Mouse (Mus musculus) hindbrain, embryonic 13.5 days (tissue): ENCODE measurements around the gene Gm11032. TPM values are rescaled to one million over a fixed set of nuclear protein-coding genes. Genes with fewer than 3 reads are reported as not detected.

Experiments
- ATAC-seq: fragments of 200-750 bp; cut with Nextera tagmentation; 2 replicates; pipeline ENCODE4 v1.8.0; 2017; ENCODE audit warnings: moderate TSS enrichment; ENCODE audit not compliant: low FRiP score
- H3K27ac ChIP-seq: fragments of 300-500 bp; sonication (generic); 2 replicates; pipeline ENCODE4 v1.5.1; 2015; ENCODE audit warnings: inconsistent platforms, mild to moderate bottlenecking, moderate library complexity
- H3K27me3 ChIP-seq: fragments of 300-500 bp; sonication (generic); 2 replicates; pipeline ENCODE4 v1.6.1; 2015; ENCODE audit warnings: mild to moderate bottlenecking, inconsistent platforms
- H3K36me3 ChIP-seq: fragments of 300-500 bp; sonication (generic); 2 replicates; pipeline ENCODE4 v1.6.1; 2015; ENCODE audit warnings: mild to moderate bottlenecking, inconsistent platforms
- H3K4me1 ChIP-seq: fragments of 300-500 bp; sonication (generic); replicated peaks from 2 replicates; pipeline ENCODE4 v1.6.1; 2015; ENCODE audit warnings: inconsistent platforms
- H3K4me2 ChIP-seq: fragments of 300-500 bp; sonication (generic); 2 replicates; pipeline ENCODE4 v1.6.1; 2015; ENCODE audit warnings: inconsistent platforms, mild to moderate bottlenecking, moderate library complexity
- H3K4me3 ChIP-seq: fragments of 300-500 bp; sonication (generic); 2 replicates; pipeline ENCODE4 v1.5.1; 2015; ENCODE audit warnings: mild to moderate bottlenecking, inconsistent platforms
- H3K9ac ChIP-seq: fragments of 300-500 bp; sonication (generic); 2 replicates; pipeline ENCODE4 v1.6.1; 2015; ENCODE audit warnings: mild to moderate bottlenecking, inconsistent platforms
- H3K9me3 ChIP-seq: fragments of 300-500 bp; sonication (generic); 2 replicates; pipeline ENCODE4 v1.6.1; 2016; ENCODE audit warnings: inconsistent platforms
- WGBS: fragments of 180-500 bp; shearing (Covaris S2); methylation state at CpG from one replicate; pipeline ENCODE4 v1.1.7; 2015; 5-methylcytosine and 5-hydroxymethylcytosine counted together
- polyA plus RNA-seq: library from polyadenylated mRNA; unstranded; fragments of >200 nt; fragmentation: Nextera tagmentation; extraction: Ambion mirVana; gene quantifications from 2 replicates; pipeline ENCODE4 v1.2.1, GENCODE M21; 2015

Gm11032 gene
- polyA plus RNA-seq, 1 experiment from 2014 or later, result not detected

DNA sequence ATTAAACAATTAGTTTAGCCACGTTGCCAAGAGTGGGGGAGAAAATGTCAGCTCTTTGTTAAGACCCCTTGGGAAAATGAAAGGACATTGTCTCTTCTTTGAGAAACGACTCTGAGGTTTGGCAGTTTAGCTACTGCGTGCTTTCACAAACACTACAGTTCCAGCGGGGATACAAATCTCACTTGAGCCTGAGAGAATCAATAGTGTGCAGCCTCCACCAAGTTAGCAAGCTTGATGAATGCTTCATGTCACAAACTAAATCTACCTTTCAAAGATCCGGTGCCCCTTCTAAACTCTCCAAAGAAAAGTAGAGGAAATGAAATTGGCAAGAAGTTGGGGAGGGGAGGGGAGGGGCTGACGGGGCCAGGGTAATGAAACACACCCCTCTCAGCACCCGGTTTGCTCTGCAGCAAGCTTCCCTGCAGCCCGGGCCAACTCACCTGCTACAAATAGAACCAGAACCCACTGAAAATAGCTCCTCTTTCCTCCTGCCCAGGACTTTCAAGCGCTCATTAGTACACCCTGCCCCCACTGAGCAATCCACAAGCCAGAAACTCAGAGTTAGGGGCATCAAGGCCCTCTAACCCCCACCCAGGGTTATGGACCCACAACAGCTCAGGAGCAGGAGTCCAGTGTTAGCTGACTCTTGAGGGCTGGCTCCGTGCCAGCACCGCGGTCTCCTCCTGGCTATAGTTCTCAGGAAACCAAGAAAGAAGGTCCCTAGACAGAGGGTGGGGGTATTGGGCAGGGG is 17.0 kb upstream of the Gm11032 start:
- Histone ChIP-seq H3K27ac (peak overlapping the region; percentile 5; the same call in 1 of the 2 replicates), H3K4me1 (peaks cover 18% of the 10 kb centered on the region), H3K4me2 (no peak overlapping the region), H3K9me3 (no peaks in the 10 kb centered on the region), H3K36me3 (no peaks in the 10 kb centered on the region), H3K27me3 (no peaks in the 10 kb centered on the region), H3K4me3 (no peak overlapping the region), H3K9ac (no peak overlapping the region)
- WGBS, result 34% methylated on average over 12 of the region's 12 CpGs
- ATAC-seq, result peak; percentile 61; the same call in 1 of the 2 replicates

DNA sequence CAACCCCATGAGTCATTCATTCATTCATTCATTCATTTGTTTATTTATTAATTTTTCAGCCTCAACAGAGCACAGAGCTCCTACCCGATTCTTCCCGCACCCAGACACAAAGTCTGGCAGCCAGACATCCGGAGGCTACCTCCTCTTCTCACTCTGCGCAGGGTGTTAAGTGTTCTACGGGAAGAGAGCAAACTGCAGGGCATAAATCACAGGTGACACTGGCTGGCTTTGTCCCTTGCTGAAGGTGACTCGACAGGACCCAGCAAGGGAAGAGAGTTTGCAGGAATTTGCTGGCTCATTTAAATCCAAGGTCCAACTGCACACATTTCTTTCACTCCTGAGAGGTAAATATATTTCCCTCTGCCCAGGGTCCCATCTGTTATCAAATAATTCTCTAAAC is 15.4 kb upstream of the Gm11032 start:
- Histone ChIP-seq H3K9ac (0 out of 2 replicates have a peak overlapping the region, but pooled peaks have one; percentile 10), H3K27me3 (no peaks in the 10 kb centered on the region), H3K9me3 (no peaks in the 10 kb centered on the region), H3K4me3 (no peak overlapping the region), H3K4me2 (no peak overlapping the region), H3K4me1 (peaks cover 18% of the 10 kb centered on the region), H3K27ac (no peak overlapping the region), H3K36me3 (no peaks in the 10 kb centered on the region)
- 51% methylated on average over 6 of the region's 6 CpGs for WGBS
- no peak for ATAC-seq

DNA sequence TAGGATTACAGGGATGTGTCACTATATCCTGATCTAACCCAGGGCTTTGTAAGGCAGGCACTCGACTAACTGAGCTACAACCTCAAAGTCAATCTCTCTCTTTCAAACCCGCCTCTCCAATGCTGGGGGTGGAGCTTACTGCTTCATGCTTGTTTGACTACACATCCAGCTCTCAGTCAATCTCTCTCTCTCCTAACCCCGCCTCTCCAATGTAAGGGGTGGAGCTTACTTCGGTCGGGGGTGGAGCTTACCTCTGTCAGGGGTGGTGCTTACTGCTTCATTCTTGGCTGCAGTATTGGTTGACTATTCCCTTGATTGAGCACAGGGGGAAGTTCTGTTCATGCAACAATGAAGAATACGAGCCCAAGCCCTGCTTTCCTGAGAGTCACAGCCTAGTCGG is 14.5 kb upstream of the Gm11032 start:
- Histone ChIP-seq H3K4me1 (peaks cover 18% of the 10 kb centered on the region), H3K36me3 (no peaks in the 10 kb centered on the region), H3K9me3 (no peaks in the 10 kb centered on the region), H3K4me3 (no peak overlapping the region), H3K27me3 (no peaks in the 10 kb centered on the region), H3K9ac (no peak overlapping the region), H3K27ac (no peak overlapping the region), H3K4me2 (no peak overlapping the region)
- ATAC-seq, result no peak
- WGBS, result 53% methylated on average over 7 of the region's 7 CpGs

DNA sequence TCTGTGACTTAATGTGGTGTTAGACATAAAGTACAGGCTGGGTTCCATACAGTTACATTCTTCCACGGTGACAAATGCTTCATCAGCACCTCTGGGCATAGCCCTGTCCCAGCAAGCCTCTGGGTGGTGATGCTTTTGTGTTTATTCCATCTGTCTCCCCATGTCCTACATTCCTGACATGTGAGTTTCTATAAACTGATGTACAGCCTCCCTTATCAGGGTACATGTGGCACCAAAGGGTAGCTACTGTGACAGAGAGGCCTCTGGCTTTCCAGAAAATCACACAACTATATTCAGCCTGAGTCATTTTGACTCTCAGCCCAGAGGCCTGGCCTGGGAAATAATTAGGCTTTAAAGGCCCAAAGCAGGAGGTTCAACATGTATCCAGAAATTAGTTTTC is 13.3 kb upstream of the Gm11032 start:
- Histone ChIP-seq H3K9me3 (no peaks in the 10 kb centered on the region), H3K9ac (no peak overlapping the region), H3K4me3 (no peak overlapping the region), H3K4me1 (peaks cover 18% of the 10 kb centered on the region), H3K36me3 (no peaks in the 10 kb centered on the region), H3K27me3 (no peaks in the 10 kb centered on the region), H3K4me2 (no peak overlapping the region), H3K27ac (no peak overlapping the region)
- no peak for ATAC-seq
- WGBS, result 76% methylated on average over 1 of the region's 1 CpGs

DNA sequence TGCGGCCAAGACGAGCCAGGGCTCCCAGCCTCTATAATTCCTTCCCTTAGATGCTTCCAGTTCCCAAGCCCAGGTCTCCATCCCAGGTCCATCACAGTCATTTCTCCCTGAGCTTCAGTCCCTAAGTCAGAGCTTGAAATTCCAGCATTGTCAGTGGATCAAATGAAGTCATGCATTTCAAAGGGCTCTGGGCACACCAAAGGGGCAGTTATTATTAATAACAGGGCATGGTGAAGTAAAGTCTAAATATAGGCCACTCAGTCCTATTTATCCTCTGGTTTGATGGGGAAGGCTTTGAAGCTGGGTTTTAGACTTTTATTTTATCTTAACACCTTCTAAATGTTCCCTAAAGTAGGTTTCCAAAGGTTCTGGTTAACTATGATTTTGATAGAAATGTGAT is 8.0 kb upstream of the Gm11032 start:
- ATAC-seq, result no peak
- WGBS, result 75% methylated on average over 2 of the region's 2 CpGs

DNA sequence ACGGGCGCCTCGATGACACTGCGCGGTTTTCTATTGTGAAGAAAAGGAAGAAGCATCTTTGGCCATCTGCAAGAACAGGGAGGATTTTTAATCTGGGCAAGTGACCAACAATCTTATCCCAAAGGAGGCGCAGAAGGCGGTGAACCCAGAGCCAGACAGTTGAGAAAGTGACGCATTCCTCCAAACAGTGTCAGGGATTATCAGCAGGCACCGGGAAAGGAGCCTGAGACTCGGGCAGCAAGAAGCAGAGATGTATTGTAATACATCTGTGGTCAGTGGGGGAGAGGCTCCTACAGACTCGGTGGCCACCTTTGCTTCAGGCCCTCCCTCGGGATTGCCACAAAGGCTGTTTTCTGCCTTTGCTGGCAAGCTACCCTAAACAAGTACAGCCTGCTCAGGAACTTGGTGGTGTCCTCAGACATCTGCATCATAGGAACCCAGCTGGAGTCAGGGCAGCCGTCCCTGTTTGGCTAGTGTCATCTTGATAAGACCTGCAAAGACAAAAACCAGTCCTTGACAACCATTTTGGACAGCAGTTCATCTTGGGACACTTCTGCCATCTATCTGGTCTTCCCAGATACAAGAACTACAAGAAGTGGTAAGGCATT is 738 bp downstream of the Gm11032 start:
- Histone ChIP-seq H3K4me3 (no peak overlapping the region), H3K36me3 (no peaks in the 10 kb centered on the region), H3K4me2 (no peak overlapping the region), H3K9me3 (no peaks in the 10 kb centered on the region), H3K27me3 (no peaks in the 10 kb centered on the region), H3K4me1 (0 out of 2 replicates have a peak, but pooled peaks cover 3% of the 10 kb centered on the region), H3K9ac (no peak overlapping the region), H3K27ac (no peak overlapping the region)
- ATAC-seq, result no peak
- WGBS, result 66% methylated on average over 13 of the region's 13 CpGs

More for the DNA sequence above, 8.0 kb upstream of the Gm11032 start:
- Histone ChIP-seq H3K4me1 (no peaks in the 10 kb centered on the region), H3K9me3 (no peaks in the 10 kb centered on the region), H3K36me3 (no peaks in the 10 kb centered on the region), H3K4me2 (no peak overlapping the region), H3K4me3 (no peak overlapping the region), H3K27ac (no peak overlapping the region), H3K27me3 (no peaks in the 10 kb centered on the region), H3K9ac (no peak overlapping the region)

DNA sequence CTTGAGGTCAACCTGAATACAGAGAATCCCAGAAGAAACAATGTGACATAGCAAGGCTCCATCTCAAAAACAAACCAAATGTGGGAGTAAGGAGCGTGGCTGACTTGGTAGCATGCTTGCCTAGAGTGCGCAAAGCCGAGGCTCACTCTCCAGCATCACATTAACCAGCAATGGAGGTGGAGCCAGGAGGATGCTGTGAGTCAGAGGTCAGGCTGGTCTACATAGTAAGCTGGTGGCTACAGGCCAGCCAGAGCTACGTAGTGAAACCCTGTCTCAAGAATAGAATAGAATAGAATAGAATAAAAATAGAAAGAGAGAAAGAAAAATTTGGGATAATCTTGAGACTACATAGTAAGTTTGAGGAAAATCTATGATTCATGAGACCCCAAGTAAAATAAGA is 2.0 kb downstream of the Gm11032 start:
- Histone ChIP-seq H3K36me3 (no peaks in the 10 kb centered on the region), H3K4me2 (no peak overlapping the region), H3K9me3 (no peaks in the 10 kb centered on the region), H3K4me3 (no peak overlapping the region), H3K4me1 (0 out of 2 replicates have a peak, but pooled peaks cover 3% of the 10 kb centered on the region), H3K9ac (no peak overlapping the region), H3K27ac (no peak overlapping the region), H3K27me3 (no peaks in the 10 kb centered on the region)
- 77% methylated on average over 4 of the region's 4 CpGs for WGBS
- no peak for ATAC-seq

DNA sequence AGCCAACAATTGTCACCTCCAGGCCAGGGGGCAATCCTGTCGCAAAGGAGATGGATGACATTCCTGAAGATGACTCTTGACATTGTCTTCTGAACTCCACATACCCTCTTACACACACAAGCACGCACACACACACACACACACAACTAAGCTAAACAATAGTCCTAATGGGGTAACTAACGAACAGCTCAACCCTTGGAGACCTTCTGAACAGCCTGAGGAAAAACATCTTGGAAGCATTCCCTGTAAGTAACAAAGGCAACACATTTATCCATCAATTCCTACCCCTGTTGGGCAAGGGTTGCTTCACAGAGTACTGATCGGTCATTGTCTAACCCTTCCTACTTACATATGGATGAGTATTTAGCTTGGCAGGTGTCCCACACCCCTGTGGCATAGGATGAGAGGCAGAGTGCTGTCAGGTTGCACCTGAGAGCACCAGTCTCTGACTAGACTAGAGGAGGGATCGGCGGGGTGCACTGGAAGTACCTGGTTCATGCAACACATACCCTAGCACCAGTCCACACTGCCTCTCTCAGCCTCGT is 2.6 kb downstream of the Gm11032 start:
- Histone ChIP-seq H3K36me3 (no peaks in the 10 kb centered on the region), H3K4me3 (no peak overlapping the region), H3K9me3 (no peaks in the 10 kb centered on the region), H3K27ac (no peak overlapping the region), H3K27me3 (no peaks in the 10 kb centered on the region), H3K9ac (no peak overlapping the region), H3K4me1 (0 out of 2 replicates have a peak, but pooled peaks cover 3% of the 10 kb centered on the region), H3K4me2 (no peak overlapping the region)
- no peak; the same call in 1 of the 2 replicates for ATAC-seq
- 62% methylated on average over 7 of the region's 7 CpGs for WGBS

DNA sequence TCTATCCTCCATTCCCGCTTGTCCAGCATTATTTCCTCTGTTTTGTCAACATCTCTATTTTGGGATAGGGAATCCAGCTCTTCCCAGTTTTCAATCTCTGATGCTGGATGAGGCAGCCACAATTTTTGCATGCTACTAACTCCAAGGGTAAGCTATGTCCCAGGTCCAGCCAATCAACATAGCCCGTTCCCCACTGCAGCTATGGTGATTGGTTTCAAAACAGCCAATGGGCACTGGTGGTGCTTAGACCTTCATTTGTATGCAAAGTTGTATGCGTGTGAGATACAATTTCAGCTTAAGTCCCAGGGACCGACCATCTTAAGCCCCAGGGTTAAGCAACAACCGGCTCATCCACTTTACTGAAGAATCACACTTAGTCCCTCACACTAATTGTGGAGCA is 3.1 kb downstream of the Gm11032 start:
- no peak overlapping the region for H3K27ac ChIP-seq
- H3K4me2 ChIP-seq, result no peak overlapping the region
- H3K4me3 ChIP-seq, result no peak overlapping the region
- H3K9ac ChIP-seq, result no peak overlapping the region
- H3K9me3 ChIP-seq, result no peaks in the 10 kb centered on the region
- WGBS, result 58% methylated on average over 5 of the region's 5 CpGs
- H3K27me3 ChIP-seq, result no peaks in the 10 kb centered on the region
- ATAC-seq, result 0 out of 2 replicates have a peak, but pooled peaks have one; percentile 59
- no peaks in the 10 kb centered on the region for H3K36me3 ChIP-seq
- 0 out of 2 replicates have a peak, but pooled peaks cover 3% of the 10 kb centered on the region for H3K4me1 ChIP-seq

DNA sequence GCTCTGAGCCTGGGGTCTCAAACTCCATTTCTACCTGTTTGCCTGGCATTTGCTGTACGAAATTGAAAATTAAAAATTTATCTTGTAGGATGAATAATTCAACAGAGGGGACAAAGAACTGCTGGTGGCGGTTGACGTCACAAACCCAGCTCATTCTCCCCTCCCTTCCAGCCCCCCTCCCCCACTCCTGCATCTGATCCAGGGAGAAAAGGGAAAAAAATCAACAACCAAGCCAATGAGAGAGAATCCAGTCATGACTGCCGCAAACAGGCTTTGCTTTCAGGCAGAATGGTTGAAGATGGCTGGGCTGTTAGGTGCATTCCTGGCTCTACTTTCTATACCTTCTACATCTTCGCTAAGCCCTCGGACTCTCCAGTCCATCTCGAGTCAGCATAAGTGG is 6.1 kb downstream of the Gm11032 start:
- H3K4me1 ChIP-seq, result peaks cover 10% of the 10 kb centered on the region
- H3K9ac ChIP-seq, result no peak overlapping the region

DNA sequence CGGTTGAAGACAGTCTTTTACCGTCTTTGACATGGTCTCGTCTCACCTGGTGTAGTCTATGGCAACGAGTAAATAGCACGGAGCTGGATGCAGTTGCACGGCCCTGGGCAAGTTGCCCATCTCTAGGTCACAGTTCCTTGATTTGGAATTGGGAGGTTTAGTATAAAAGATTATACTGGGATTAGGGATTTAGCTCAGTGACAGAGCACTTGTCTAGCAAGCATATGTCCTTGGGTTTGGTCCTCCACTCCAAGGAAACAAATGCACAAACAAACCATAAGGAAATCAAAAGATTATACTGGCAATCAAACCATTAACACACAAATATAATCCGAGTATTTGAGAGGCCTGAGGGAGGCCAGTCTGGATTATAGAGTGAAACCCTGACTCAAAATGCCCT is 7.8 kb downstream of the Gm11032 start:
- Histone ChIP-seq H3K4me2 (no peak overlapping the region), H3K27ac (no peak overlapping the region)

More for the DNA sequence above, 6.1 kb downstream of the Gm11032 start:
- no peaks in the 10 kb centered on the region for H3K9me3 ChIP-seq
- ATAC-seq, result no peak
- WGBS, result 67% methylated on average over 7 of the region's 7 CpGs
- H3K27ac ChIP-seq, result peak overlapping the region; percentile 42; the same call in 1 of the 2 replicates
- H3K36me3 ChIP-seq, result no peaks in the 10 kb centered on the region
- no peak overlapping the region for H3K4me2 ChIP-seq
- no peaks in the 10 kb centered on the region for H3K27me3 ChIP-seq
- no peak overlapping the region for H3K4me3 ChIP-seq

DNA sequence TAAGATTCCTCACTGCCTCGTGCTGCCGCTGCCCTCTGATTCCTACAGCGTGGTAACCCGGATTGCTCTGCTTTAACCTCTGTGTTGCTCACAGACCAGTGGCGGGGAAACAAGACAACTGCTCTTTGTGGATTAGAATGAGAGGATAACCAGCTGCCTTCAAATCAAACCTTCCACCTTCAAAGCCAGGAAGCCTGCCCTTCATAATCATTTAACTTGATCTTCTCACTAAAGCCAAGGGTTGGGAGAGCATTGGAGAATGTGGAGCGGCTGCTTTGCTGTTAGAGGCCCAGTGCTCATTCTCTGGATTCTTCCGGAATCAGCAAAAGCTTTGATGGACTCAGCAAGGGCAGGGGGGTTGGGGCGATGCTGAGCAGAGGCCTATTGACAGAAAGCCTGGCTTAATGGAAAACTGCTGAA is 10.0 kb downstream of the Gm11032 start:
- Histone ChIP-seq H3K9ac (no peak overlapping the region), H3K9me3 (no peaks in the 10 kb centered on the region), H3K27me3 (no peaks in the 10 kb centered on the region), H3K27ac (no peak overlapping the region; the same call in 1 of the 2 replicates), H3K4me3 (no peak overlapping the region), H3K36me3 (no peaks in the 10 kb centered on the region), H3K4me1 (peaks cover 7% of the 10 kb centered on the region), H3K4me2 (no peak overlapping the region)
- WGBS, result 48% methylated on average over 8 of the region's 8 CpGs
- ATAC-seq, result no peak

More for the DNA sequence above, 7.8 kb downstream of the Gm11032 start:
- WGBS, result 82% methylated on average over 7 of the region's 7 CpGs
- Histone ChIP-seq H3K4me1 (peaks cover 8% of the 10 kb centered on the region), H3K9me3 (no peaks in the 10 kb centered on the region), H3K4me3 (no peak overlapping the region), H3K27me3 (no peaks in the 10 kb centered on the region), H3K9ac (no peak overlapping the region), H3K36me3 (no peaks in the 10 kb centered on the region)
- ATAC-seq, result no peak
